Mouse (Mus musculus): ENCODE results near the gene Zfp277. TPM values are rescaled to one million over a fixed set of nuclear protein-coding genes. Genes with fewer than 3 reads are reported as not detected.

Gene Zfp277
- total RNA-seq, 1 experiment from 2014 or later = 28.4 TPM

DNA sequence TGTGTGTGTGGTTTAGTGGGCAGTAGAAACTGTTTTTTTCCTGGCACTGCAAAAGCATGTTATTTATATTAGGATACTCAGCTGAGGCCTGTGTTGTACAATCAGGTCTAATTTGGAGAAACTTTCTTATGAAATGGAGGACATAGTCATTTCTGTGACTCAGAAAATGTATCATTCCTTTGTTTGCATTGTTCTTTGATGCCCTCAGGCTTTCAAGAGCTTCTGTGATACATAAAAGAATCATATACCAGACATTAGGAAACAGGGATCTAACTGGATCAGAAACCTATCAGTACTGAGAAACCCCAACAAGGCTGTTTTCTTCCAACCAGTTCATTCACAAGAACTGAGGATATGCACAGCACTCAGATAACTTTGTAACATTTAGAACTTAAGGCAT, 170.8 kb downstream of the Zfp277 start:
- ATAC-seq (ENCODE audit: extremely low read depth, insufficient number of reproducible peaks, low FRiP score, poor library complexity, severe bottlenecking) = no peak

DNA sequence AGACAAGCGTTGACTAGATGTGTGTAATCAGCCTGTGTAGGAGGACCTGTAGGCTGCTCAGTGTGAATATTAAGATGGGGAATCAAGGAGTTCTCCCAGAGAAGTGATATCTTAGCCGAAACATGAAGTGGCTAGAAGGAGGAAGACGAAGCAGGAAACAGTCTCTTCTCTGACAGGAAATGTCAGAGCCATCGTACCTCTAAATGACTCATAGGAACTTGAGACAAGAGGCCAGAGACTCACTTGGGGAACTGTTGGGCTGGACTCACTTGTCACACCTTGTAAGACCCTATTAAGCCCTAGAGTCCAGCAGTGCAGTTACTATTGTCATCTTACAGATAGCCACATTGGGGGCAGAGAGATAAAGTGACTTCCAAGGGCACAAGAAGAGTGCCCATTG, 172.4 kb downstream of the Zfp277 start:
- ATAC-seq (ENCODE audit: extremely low read depth, insufficient number of reproducible peaks, low FRiP score, poor library complexity, severe bottlenecking) = 0 out of 2 replicates have a peak, but pooled peaks have one; percentile 13

DNA sequence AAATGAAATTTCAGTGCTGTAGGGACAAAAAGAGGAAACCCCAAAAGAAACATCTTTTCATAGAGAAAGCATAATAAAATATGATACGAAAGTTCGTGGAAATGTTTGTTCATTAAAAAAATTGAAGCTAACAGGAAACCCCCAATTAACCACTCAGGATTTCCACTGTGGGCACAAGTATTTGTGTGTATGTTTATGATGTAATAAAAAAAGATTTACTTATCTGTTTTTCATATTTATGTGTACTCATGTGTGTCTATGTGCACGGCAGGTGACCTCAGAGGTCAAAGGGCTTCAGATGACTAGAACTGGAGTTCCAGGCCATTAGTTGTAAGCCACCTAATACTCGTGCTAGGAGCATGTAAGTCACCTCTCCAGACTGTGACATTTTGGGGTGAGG, 173.0 kb downstream of the Zfp277 start:
- ATAC-seq (ENCODE audit: extremely low read depth, insufficient number of reproducible peaks, low FRiP score, poor library complexity, severe bottlenecking) = no peak

DNA sequence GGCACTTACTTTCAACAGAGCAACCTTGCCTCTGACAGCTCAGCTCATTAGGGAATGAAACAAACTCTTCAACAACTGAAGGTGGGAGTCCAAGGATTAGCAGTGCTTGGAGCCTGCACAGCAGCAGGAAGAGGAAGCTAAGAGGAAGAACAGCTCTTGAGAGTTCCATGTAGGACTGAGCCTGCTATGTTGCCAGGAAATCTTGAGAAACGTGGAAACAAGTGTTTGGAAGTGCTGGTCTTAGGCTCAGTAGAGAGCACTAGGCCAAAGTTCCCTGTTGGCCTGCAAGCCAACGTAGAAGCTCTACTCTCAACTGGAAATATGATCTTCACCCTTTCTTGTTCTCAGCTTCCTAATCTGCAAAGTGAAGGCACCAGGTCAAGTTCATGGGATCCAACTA, 177.4 kb downstream of the Zfp277 start:
- ATAC-seq (ENCODE audit: extremely low read depth, insufficient number of reproducible peaks, low FRiP score, poor library complexity, severe bottlenecking) = no peak

Other genes with a start within 250 kb of the Zfp277 start
- 0.23 and 0.98 TPM in 2 replicates for gene Lsmem1, start 246.4 kb downstream of the Zfp277 start, total RNA-seq (2017)
- 83.0 and 103 TPM in 2 replicates for gene Ifrd1, start 197.4 kb downstream of the Zfp277 start, total RNA-seq (2017)
- gene Dock4, start 50 bp upstream of the Zfp277 start, total RNA-seq (2017) = 5.9 and 7.6 TPM in 2 replicates